Mouse (Mus musculus): Measurements from ENCODE around the gene Ttc8.

Gene Ttc8

GRCm38 (mm10) chr12:98957455-98957854, 37.1 kb downstream of the Ttc8 start:
- no peak for TF ChIP-seq GATA4 (IDR thresholded peaks at IDR 0.05; ENCODE audit: insufficient replicate concordance, low read length)

DNA sequence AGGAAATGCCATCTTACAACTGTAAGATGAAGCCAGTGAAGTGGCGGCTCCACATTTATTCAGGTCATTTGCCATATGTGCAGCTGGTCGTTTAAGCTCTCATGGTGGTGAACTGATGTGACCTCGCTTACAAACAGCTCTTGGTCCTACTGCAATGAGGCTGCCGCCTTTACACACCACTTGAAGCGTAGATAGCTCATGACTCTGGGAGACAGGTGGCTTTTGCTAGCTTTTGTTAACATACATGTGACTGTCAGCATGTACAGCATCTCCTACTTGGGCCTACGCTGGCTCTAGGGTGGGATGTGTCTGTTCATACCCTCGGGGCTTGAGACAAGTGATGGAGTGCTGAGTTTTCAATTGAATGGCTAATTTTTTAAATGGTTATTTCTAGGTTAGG, 40.6 kb downstream of the Ttc8 start:
- no peak for TF ChIP-seq GATA4 (IDR thresholded peaks at IDR 0.05; ENCODE audit: insufficient replicate concordance, low read length)

DNA sequence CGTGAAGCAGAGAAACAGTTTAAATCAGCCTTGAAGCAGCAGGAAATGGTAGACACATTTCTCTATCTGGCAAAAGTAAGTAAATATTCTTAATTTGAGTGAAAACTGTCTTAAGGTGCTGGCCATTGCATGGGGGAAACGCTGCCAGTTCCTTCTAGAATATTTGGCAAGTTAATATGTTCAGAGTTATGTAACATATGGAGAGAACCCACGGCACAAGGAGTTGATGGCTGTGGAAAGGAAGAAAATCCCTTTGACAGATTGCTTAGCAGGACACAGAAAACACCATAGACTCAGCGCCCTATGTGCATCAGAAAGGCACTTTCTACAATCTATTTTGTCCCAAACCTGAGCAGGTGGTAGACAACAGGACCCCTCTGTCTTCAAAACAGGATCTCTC, 41.0 kb downstream of the Ttc8 start:
- no peak for TF ChIP-seq GATA4 (IDR thresholded peaks at IDR 0.05; ENCODE audit: insufficient replicate concordance, low read length)

DNA sequence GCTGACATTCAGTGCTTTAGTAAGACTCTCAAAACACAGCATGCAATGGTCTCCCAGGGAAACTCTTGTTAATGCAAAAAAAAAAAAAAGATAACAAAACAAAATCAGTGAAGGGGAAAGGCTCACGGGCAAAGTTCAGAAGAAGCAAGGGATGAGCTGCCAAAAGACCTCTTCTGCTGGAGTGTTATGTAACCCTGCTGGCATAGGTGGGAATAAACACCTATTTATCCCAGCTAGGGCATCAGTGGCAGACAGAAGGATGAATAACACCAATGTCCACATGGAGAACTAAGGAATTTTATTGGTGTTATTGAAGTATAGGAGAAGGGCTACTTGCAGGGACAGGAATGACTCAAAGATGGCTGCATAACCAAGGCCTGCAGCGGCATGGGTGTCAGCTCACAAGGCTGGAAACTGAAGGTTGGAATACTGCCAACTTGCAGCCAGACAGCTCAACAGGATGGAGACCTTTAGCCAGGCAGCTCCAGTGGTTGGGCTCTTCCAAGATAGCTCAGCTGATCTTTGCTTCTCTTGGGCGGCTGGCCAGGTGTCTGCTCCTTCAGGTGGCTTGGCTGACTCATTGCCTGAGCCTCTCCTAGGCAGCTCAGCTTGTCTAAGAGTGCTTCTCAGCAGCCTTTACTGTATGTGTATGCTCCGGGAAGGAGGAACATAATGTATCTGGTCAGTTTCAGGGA, 45.2 kb downstream of the Ttc8 start:
- TF ChIP-seq GATA4 (IDR thresholded peaks at IDR 0.05; ENCODE audit: insufficient replicate concordance, low read length), result no peak; the same call in 1 of the 2 replicates

GRCm38 (mm10) chr12:98972291-98972690, 51.9 kb downstream of the Ttc8 start:
- no peak for TF ChIP-seq GATA4 (IDR thresholded peaks at IDR 0.05; ENCODE audit: insufficient replicate concordance, low read length)

- no peak for TF ChIP-seq GATA4 (IDR thresholded peaks at IDR 0.05; ENCODE audit: insufficient replicate concordance, low read length)
These were observed 53.1 kb downstream of the Ttc8 start for GRCm38 (mm10) chr12:98973461-98973860.

GRCm38 (mm10) chr12:98974157-98974804, 53.9 kb downstream of the Ttc8 start:
- no peak for TF ChIP-seq GATA4 (IDR thresholded peaks at IDR 0.05; ENCODE audit: insufficient replicate concordance, low read length)

DNA sequence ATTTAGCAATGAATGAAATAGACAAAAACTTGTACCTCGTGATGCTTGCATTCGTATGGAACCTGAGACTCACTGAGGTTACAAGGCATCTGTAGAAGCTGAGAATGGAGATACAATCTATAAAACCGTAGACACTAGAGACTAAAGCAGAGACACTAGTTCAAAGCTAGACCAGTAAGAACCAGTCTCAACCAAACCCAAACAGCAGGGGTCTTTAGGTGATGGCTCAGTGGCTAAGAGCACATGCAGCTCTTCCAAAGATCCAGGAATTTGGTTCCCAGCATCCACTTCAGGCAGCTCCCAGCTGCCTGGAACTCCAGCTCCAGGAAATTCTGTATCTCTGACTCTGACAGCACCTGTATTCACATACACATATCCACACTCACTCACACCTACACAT, 60.7 kb downstream of the Ttc8 start:
- TF ChIP-seq GATA4 (IDR thresholded peaks at IDR 0.05; ENCODE audit: insufficient replicate concordance, low read length), result no peak

GRCm38 (mm10) chr12:98984785-98985184, 64.4 kb downstream of the Ttc8 start:
- TF ChIP-seq GATA4 (IDR thresholded peaks at IDR 0.05; ENCODE audit: insufficient replicate concordance, low read length), result no peak

- no peak for TF ChIP-seq GATA4 (IDR thresholded peaks at IDR 0.05; ENCODE audit: insufficient replicate concordance, low read length)
These were observed 70.9 kb downstream of the Ttc8 start for GRCm38 (mm10) chr12:98991076-98991829.

DNA sequence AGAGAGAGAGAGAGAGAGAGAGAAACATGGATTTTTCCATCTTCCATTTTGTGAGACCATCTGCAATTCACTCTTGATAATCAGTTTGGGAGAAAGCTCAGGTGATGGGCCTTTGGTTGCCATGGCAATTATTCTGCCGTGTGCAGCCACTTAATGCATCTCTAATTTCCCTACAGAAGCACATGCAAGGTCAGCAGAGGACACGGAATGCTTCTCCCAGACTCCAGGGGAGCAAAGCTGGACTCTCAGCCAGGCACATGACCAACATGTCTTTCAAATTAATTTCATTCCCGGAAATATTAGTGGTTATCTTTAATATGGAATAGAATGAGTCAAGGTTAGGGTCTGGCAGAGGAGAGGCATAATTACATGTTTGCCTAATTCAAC, 71.4 kb downstream of the Ttc8 start:
- TF ChIP-seq GATA4 (IDR thresholded peaks at IDR 0.05; ENCODE audit: insufficient replicate concordance, low read length), result no peak

DNA sequence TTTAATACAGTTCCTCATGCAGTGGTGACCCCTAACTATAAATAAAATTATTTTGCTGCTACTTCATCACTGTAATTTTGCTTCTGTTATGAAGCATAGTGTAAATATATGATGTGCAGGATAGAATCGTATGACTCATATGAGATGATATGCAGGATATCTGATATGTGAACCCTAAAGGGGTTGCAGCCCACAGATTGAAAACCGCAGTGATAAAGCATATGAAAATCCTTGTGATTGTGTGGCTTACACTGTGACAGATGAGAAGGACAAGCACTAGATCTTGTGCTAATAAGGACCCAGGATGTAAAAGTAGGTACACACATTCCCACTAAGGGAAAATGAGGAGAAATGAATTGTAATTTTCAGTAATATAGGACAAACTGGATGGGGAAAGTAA, 73.4 kb downstream of the Ttc8 start:
- no peak for TF ChIP-seq GATA4 (IDR thresholded peaks at IDR 0.05; ENCODE audit: insufficient replicate concordance, low read length)

- no peak for TF ChIP-seq GATA4 (IDR thresholded peaks at IDR 0.05; ENCODE audit: insufficient replicate concordance, low read length)
These were observed 74.0 kb downstream of the Ttc8 start for GRCm38 (mm10) chr12:98994366-98994765.

- no peak for TF ChIP-seq GATA4 (IDR thresholded peaks at IDR 0.05; ENCODE audit: insufficient replicate concordance, low read length)
These were observed 75.5 kb downstream of the Ttc8 start for GRCm38 (mm10) chr12:98995881-98996280.

GRCm38 (mm10) chr12:98996581-98996988, 76.2 kb downstream of the Ttc8 start:
- no peak for TF ChIP-seq GATA4 (IDR thresholded peaks at IDR 0.05; ENCODE audit: insufficient replicate concordance, low read length)

DNA sequence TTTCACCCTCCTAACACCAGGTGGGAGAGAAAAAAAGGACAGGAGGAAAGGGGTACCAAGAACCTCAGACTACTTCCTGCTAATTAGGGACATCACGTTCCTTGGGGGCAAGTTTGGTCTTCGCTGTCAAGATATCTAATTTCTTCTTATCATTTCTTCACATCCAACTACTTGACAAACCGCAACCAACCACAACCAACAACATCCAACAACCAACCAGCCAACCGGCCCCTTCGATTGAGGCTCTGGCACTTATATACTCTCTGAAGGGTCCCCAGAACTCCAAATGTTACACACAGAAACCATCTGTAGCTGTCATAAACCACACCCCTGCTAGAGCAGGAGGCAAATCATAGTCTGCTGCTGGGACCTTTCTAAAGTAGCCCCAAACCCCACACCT, 76.7 kb downstream of the Ttc8 start:
- no peak for TF ChIP-seq GATA4 (IDR thresholded peaks at IDR 0.05; ENCODE audit: insufficient replicate concordance, low read length)
